In the genomic region with DNA sequence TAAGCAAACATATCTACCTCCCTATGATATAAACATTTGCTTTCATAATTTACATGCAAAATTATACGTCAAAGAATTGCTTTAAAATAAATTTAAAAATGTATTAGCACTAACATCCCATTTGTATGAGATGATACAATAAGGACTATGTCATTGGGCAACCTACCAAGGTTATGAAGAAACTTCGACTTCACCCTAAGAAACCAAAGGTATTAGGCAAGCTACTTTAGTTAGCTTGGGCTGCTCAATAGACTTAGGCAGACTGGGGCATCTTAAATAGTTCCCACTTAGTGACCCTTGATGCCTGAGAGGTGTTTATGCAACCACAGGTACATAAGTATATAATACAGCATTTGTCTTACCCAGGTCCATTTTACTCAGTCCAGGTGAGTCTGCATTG, we compare ENCODE assay signal across 35 mouse cellular contexts. TPM values are rescaled to one million over a fixed set of nuclear protein-coding genes. Genes with fewer than 3 reads are reported as not detected.
"Had no signal": no experiment of that assay in that cellular context is flagged by ENCODE, and none has a peak within 500 bp of the region (broad histone marks: within the 10 kb centered on the region; RNA-seq: fewer than 3 reads in every experiment).

No protein-coding gene starts in this region.

- H3K4me3 ChIP-seq: left cerebral cortex, adult 2 months; limb, embryonic 10.5 days; limb, embryonic 12.5 days; limb, embryonic 13.5 days; limb, embryonic 15.5 days; liver, embryonic 12.5 days; liver, embryonic 13.5 days; liver, embryonic 15.5 days; lung, embryonic 15.5 days; megakaryocyte, embryonic 14.5 days; midbrain, embryonic 10.5 days; midbrain, embryonic 12.5 days; midbrain, embryonic 13.5 days; midbrain, embryonic 15.5 days; myocyte; neural tube, embryonic 12.5 days had no signal

- H3K27ac ChIP-seq: left cerebral cortex, adult 2 months; limb, embryonic 10.5 days; limb, embryonic 12.5 days; limb, embryonic 13.5 days; limb, embryonic 15.5 days; liver, embryonic 12.5 days; liver, embryonic 13.5 days; liver, embryonic 14.5 days; liver, embryonic 15.5 days; lung, embryonic 15.5 days; macrophage; midbrain, embryonic 10.5 days; midbrain, embryonic 12.5 days; midbrain, embryonic 13.5 days; midbrain, embryonic 15.5 days; neural tube, embryonic 12.5 days had no signal

- H3K4me1 ChIP-seq: limb, embryonic 10.5 days; limb, embryonic 12.5 days; limb, embryonic 13.5 days; limb, embryonic 15.5 days; liver, embryonic 12.5 days; liver, embryonic 13.5 days; liver, embryonic 15.5 days; lung, embryonic 15.5 days; megakaryocyte, embryonic 14.5 days; midbrain, embryonic 10.5 days; midbrain, embryonic 12.5 days; midbrain, embryonic 13.5 days; midbrain, embryonic 15.5 days; neural tube, embryonic 12.5 days had no signal

- DNase-seq: left cerebral cortex, postnatal 4 days; liver; liver, embryonic 13.5 days; liver, postnatal 0 days; lung, adult 18-20 months; lung, adult 2 months; lung, embryonic 14.5 days; lung, postnatal 10 days; lung, postnatal 14 days; lung, postnatal 36 days; lung, postnatal 4 days; midbrain, embryonic 14.5 days had no signal

- H3K27me3 ChIP-seq: limb, embryonic 12.5 days; limb, embryonic 13.5 days; limb, embryonic 15.5 days; liver, embryonic 12.5 days; liver, embryonic 13.5 days; liver, embryonic 15.5 days; lung, embryonic 15.5 days; megakaryocyte, embryonic 14.5 days; midbrain, embryonic 12.5 days; midbrain, embryonic 13.5 days; midbrain, embryonic 15.5 days; neural tube, embryonic 12.5 days had no signal

- H3K9ac ChIP-seq: limb, embryonic 12.5 days; limb, embryonic 13.5 days; limb, embryonic 15.5 days; liver, embryonic 12.5 days; liver, embryonic 13.5 days; liver, embryonic 14.5 days; liver, embryonic 15.5 days; liver, postnatal 0 days; lung, embryonic 14.5 days; lung, embryonic 15.5 days; midbrain, embryonic 12.5 days; midbrain, embryonic 13.5 days; midbrain, embryonic 15.5 days; neural tube, embryonic 12.5 days had no signal

- H3K4me2 ChIP-seq: limb, embryonic 12.5 days; limb, embryonic 13.5 days; limb, embryonic 15.5 days; liver, embryonic 11.5 days; liver, embryonic 12.5 days; liver, embryonic 13.5 days; liver, embryonic 15.5 days; lung, embryonic 14.5 days; lung, embryonic 15.5 days; midbrain, embryonic 11.5 days; midbrain, embryonic 12.5 days; midbrain, embryonic 13.5 days; midbrain, embryonic 15.5 days; neural tube, embryonic 12.5 days had no signal

- H3K36me3 ChIP-seq: limb, embryonic 10.5 days; limb, embryonic 12.5 days; limb, embryonic 13.5 days; limb, embryonic 15.5 days; liver, embryonic 12.5 days; liver, embryonic 13.5 days; liver, embryonic 15.5 days; lung, embryonic 15.5 days; midbrain, embryonic 10.5 days; midbrain, embryonic 12.5 days; midbrain, embryonic 13.5 days; midbrain, embryonic 15.5 days; neural tube, embryonic 12.5 days had no signal

- ATAC-seq: liver, embryonic 12.5 days; liver, postnatal 0 days; lung, postnatal 0 days; midbrain, embryonic 13.5 days; midbrain, embryonic 15.5 days; midbrain, embryonic 16.5 days had no signal

- H3K9me3 ChIP-seq: limb, embryonic 10.5 days; limb, embryonic 12.5 days; limb, embryonic 13.5 days; limb, embryonic 15.5 days; liver, embryonic 12.5 days; liver, embryonic 13.5 days; liver, embryonic 15.5 days; lung, embryonic 15.5 days; midbrain, embryonic 10.5 days; midbrain, embryonic 12.5 days; midbrain, embryonic 13.5 days; midbrain, embryonic 15.5 days; neural tube, embryonic 12.5 days had no signal

RNA-seq across cellular contexts. Expression of gene Grm8, which starts 19.5 kb away (rescaled TPM):
- total RNA-seq: monocyte, adult 5-6 weeks had no signal
- polyA plus RNA-seq: liver, adult 2 months; liver, embryonic 14.5 days; liver, embryonic 15.5 days; liver, postnatal 0 days; lung, adult 2 months; lung, embryonic 14.5 days; lung, embryonic 15.5 days; lung, postnatal 0 days; macrophage; myocyte had no signal
